Comparison of ENCODE assay signal across 15 mouse cellular contexts in genomic region chr17:73917713-73918112, GRCm38 (mm10). TPM values are rescaled to one million over a fixed set of nuclear protein-coding genes. Genes with fewer than 3 reads are reported as not detected.
DNase-seq lines count a peak whose midpoint lies in the region; ATAC-seq and TF ChIP-seq lines count a peak whose summit lies in the region.
"Had no signal": no experiment of that assay in that cellular context is flagged by ENCODE, and none has a peak within 500 bp of the region (broad histone marks: within the 10 kb centered on the region; RNA-seq: fewer than 3 reads in every experiment).

No protein-coding gene starts in this region.

- ATAC-seq in CD4-positive, CD25-positive, alpha-beta regulatory T cell, adult 4 months = peak; percentile 70
- ATAC-seq in megakaryocyte, adult 5-6 weeks (ENCODE audit: poor library complexity, severe bottlenecking) = peak; percentile 50; the same call in 1 of the 2 replicates
- ATAC-seq: hindbrain, embryonic 16.5 days had no signal

- no peak overlapping the region for H3K4me3 ChIP-seq in layer of hippocampus, adult 2 months
- H3K4me3 ChIP-seq: embryonic facial prominence, embryonic 10.5 days; liver, embryonic 13.5 days; midbrain, embryonic 10.5 days had no signal

- no peak overlapping the region for H3K27ac ChIP-seq in layer of hippocampus, adult 2 months
- H3K27ac ChIP-seq: embryonic facial prominence, embryonic 10.5 days; liver, embryonic 13.5 days; midbrain, embryonic 10.5 days had no signal

- TF ChIP-seq CTCF in layer of hippocampus, adult 2 months (conservative IDR thresholded peaks at IDR 0.05) = peak; percentile 44

- DNase-seq in embryo, embryonic 10.5 days (ENCODE audit: low spot score) = peak; percentile 5
- DNase-seq in embryo, embryonic 10 days (ENCODE audit: low spot score) = no peak
- DNase-seq in layer of hippocampus, adult 2 months (ENCODE audit: low spot score in 2 of 2) = no peak
- no peak for DNase-seq in layer of hippocampus, postnatal 14 days (ENCODE audit: low spot score in 2 of 2)
- DNase-seq in thymus, postnatal 14 days = no peak
- DNase-seq in spleen, postnatal 14 days (ENCODE audit: low spot score in 2 of 2) = no peak
- DNase-seq: cerebellum, adult 9-10 months; kidney, postnatal 36 days; liver, embryonic 13.5 days; thymus, adult 18-20 months had no signal

RNA-seq across cellular contexts. Expression of gene Xdh, which starts 32.3 kb away (rescaled TPM):
- 10 to 100 TPM; 18.8 to 20.2 TPM for total RNA-seq in layer of hippocampus, adult 2 months (2021)
- total RNA-seq in layer of hippocampus, postnatal 14 days (2021) = 1 to 10 TPM; 1.1 to 2.1 TPM
- 10 to 100 TPM; 27.8 to 48.7 TPM for polyA plus RNA-seq in CD4-positive, CD25-positive, alpha-beta regulatory T cell, adult 4 months (2017; shearing (Covaris generic))
- 218 and 259 TPM in 2 replicates for total RNA-seq in megakaryocyte, adult 5-6 weeks (2015)
- total RNA-seq in megakaryocyte, adult 5-6 weeks (2017) = 211 and 252 TPM in 2 replicates

Comparison
In these comparisons a context has a peak if more than half of its experiments do, and no peak if none do; other contexts are left out.
1. RNA of gene Xdh, which starts 32.3 kb away (total RNA-seq): 211 to 259 TPM in megakaryocyte, adult 5-6 weeks; 18.8 to 20.2 TPM in layer of hippocampus, adult 2 months and 1.1 to 2.1 TPM in layer of hippocampus, postnatal 14 days; every median in the first group is over 10 times any median in the second.